Mouse (Mus musculus) hindbrain, postnatal 0 days (tissue): ENCODE measurements around the gene Fcho1. TPM values are rescaled to one million over a fixed set of nuclear protein-coding genes. Genes with fewer than 3 reads are reported as not detected.
"Not testable (repeated sequence)": the region's sequence is repeated elsewhere in the genome, so short reads cannot be mapped to it uniquely, and the experiment has no call there.

ENCODE experiments used
- ATAC-seq: fragments of 200-750 bp; cut with Nextera tagmentation; 2 replicates; pipeline ENCODE4 v1.8.0; 2017; ENCODE audit warnings: mild to moderate bottlenecking, moderate TSS enrichment, moderate library complexity
- DNase-seq: peaks from one replicate; pipeline ENCODE4 v3.0.0-alpha.2; 2015; ENCODE audit warnings: low spot score
- H3K27ac ChIP-seq: fragments of 300-500 bp; sonication (generic); 2 replicates; pipeline ENCODE4 v1.5.1; 2014; ENCODE audit warnings: mild to moderate bottlenecking
- H3K27me3 ChIP-seq: fragments of 300-500 bp; sonication (generic); 2 replicates; pipeline ENCODE4 v1.6.1; 2014; ENCODE audit warnings: low read length, mixed read lengths; ENCODE audit not compliant: insufficient read depth
- H3K36me3 ChIP-seq: fragments of 300-500 bp; sonication (generic); 2 replicates; pipeline ENCODE4 v1.6.1; 2014; ENCODE audit warnings: low read length, mixed read lengths; ENCODE audit not compliant: insufficient read depth
- H3K4me1 ChIP-seq: fragments of 300-500 bp; sonication (generic); 2 replicates; pipeline ENCODE4 v1.6.1; 2014; ENCODE audit warnings: antibody characterized with exemption, low read length, mixed read lengths; ENCODE audit not compliant: insufficient read depth
- H3K4me2 ChIP-seq: fragments of 300-500 bp; sonication (generic); 2 replicates; pipeline ENCODE4 v1.6.1; 2014; ENCODE audit warnings: low read depth, mild to moderate bottlenecking, low read length, moderate library complexity, mixed read lengths
- H3K4me3 ChIP-seq: fragments of 300-500 bp; sonication (generic); 2 replicates; pipeline ENCODE4 v1.5.1; 2014; ENCODE audit warnings: low read length
- H3K9ac ChIP-seq: fragments of 300-500 bp; sonication (generic); replicated peaks from 2 replicates; pipeline ENCODE4 v1.6.1; 2014; ENCODE audit warnings: mild to moderate bottlenecking, low read length, moderate library complexity, mixed read lengths
- H3K9me3 ChIP-seq: fragments of 300-500 bp; sonication (generic); 2 replicates; pipeline ENCODE4 v1.6.1; 2016; ENCODE audit warnings: low read length, mixed read lengths
- CTCF ChIP-seq: IDR thresholded peaks from 2 replicates; pipeline ENCODE4 v1.5.1; 2016; ENCODE audit warnings: antibody characterized with exemption, control low read depth, low read depth
- WGBS: fragments of 180-500 bp; shearing (Covaris S2); extraction: QIAGEN DNeasy Blood & Tissue Kit; methylation state at CpG from one replicate; pipeline ENCODE4 v1.1.7; 2014; 5-methylcytosine and 5-hydroxymethylcytosine counted together
- polyA plus RNA-seq: library from polyadenylated mRNA; unstranded; fragments of >200 nt; fragmentation: Nextera tagmentation; extraction: Ambion mirVana; gene quantifications from 2 replicates; pipeline ENCODE4 v1.2.1, GENCODE M21; 2015
- total RNA-seq: library from RNA; depleted of rRNA; stranded (reverse); fragments of >200 nt; gene quantifications from 2 replicates; pipeline ENCODE4 v1.2.3, GENCODE M21; 2014

The Fcho1 gene
- total and polyA plus RNA-seq, 2 experiments from 2014 or later = 65.8 to 99.0 TPM

GRCm38 (mm10) chr8:71745322-71745721, 19.8 kb upstream of the Fcho1 start:
- ATAC-seq (no peak), DNase-seq (no peak)
- 86% methylated on average over 1 of the region's 1 CpGs for WGBS
- Histone ChIP-seq H3K4me2 (no peak overlapping the region), H3K27ac (no peak overlapping the region), H3K4me3 (no peak overlapping the region), H3K27me3 (0 out of 2 replicates have a peak, but pooled peaks cover 3% of the 10 kb centered on the region), H3K9me3 (no peaks in the 10 kb centered on the region), H3K4me1 (peaks cover 9% of the 10 kb centered on the region; the same call in 1 of the 2 replicates), H3K36me3 (no peaks in the 10 kb centered on the region), H3K9ac (no peak overlapping the region)
- no peak for TF ChIP-seq CTCF

- ATAC-seq (no peak), DNase-seq (no peak)
- no peak overlapping the region for H3K27ac ChIP-seq
- 61% methylated on average over 2 of the region's 2 CpGs for WGBS
- no peak overlapping the region for H3K4me2 ChIP-seq
- no peak overlapping the region for H3K9ac ChIP-seq
- H3K36me3 ChIP-seq = no peaks in the 10 kb centered on the region
- peaks cover 9% of the 10 kb centered on the region; the same call in 1 of the 2 replicates for H3K4me1 ChIP-seq
- H3K27me3 ChIP-seq = 0 out of 2 replicates have a peak, but pooled peaks cover 3% of the 10 kb centered on the region
- no peak overlapping the region for H3K4me3 ChIP-seq
- H3K9me3 ChIP-seq = no peaks in the 10 kb centered on the region
- TF ChIP-seq CTCF = no peak
Observed at GRCm38 (mm10) chr8:71742783-71743182, 17.3 kb upstream of the Fcho1 start.

GRCm38 (mm10) chr8:71741687-71742114, 16.2 kb upstream of the Fcho1 start:
- H3K27ac ChIP-seq = no peak overlapping the region
- 0 out of 2 replicates have a peak overlapping the region, but pooled peaks have one; percentile 3 for H3K9ac ChIP-seq
- H3K36me3 ChIP-seq = no peaks in the 10 kb centered on the region
- H3K4me2 ChIP-seq = peak overlapping the region; percentile 59
- peaks cover 9% of the 10 kb centered on the region; the same call in 1 of the 2 replicates for H3K4me1 ChIP-seq
- peak; percentile 67; the same call in 1 of the 2 replicates for ATAC-seq
- no peak for TF ChIP-seq CTCF
- no peak for DNase-seq
- H3K9me3 ChIP-seq = no peaks in the 10 kb centered on the region
- peak overlapping the region; percentile 30 for H3K4me3 ChIP-seq
- WGBS = 4% methylated on average over 19 of the region's 19 CpGs
- 0 out of 2 replicates have a peak, but pooled peaks cover 3% of the 10 kb centered on the region for H3K27me3 ChIP-seq

GRCm38 (mm10) chr8:71741226-71741625, 15.7 kb upstream of the Fcho1 start:
- H3K4me3 ChIP-seq = peak overlapping the region; percentile 30
- H3K4me2 ChIP-seq = peak overlapping the region; percentile 59
- H3K9ac ChIP-seq = 0 out of 2 replicates have a peak overlapping the region, but pooled peaks have one; percentile 3
- DNase-seq = no peak
- 0 out of 2 replicates have a peak, but pooled peaks cover 3% of the 10 kb centered on the region for H3K27me3 ChIP-seq
- H3K27ac ChIP-seq = no peak overlapping the region
- no peaks in the 10 kb centered on the region for H3K36me3 ChIP-seq
- ATAC-seq = peak; percentile 34; the same call in 1 of the 2 replicates
- WGBS = 40% methylated on average over 3 of the region's 3 CpGs
- no peak for TF ChIP-seq CTCF
- H3K4me1 ChIP-seq = peaks cover 9% of the 10 kb centered on the region; the same call in 1 of the 2 replicates
- H3K9me3 ChIP-seq = no peaks in the 10 kb centered on the region

- H3K9me3 ChIP-seq, H3K27ac ChIP-seq, DNase-seq, ATAC-seq, H3K27me3 ChIP-seq, H3K4me2 ChIP-seq, H3K9ac ChIP-seq, H3K4me1 ChIP-seq, H3K4me3 ChIP-seq, H3K36me3 ChIP-seq: not testable (repeated sequence)
Observed at GRCm38 (mm10) chr8:71738316-71738715, 12.8 kb upstream of the Fcho1 start.

GRCm38 (mm10) chr8:71731652-71732230, 6.2 kb upstream of the Fcho1 start:
- no peaks in the 10 kb centered on the region for H3K4me1 ChIP-seq
- H3K27ac ChIP-seq = no peak overlapping the region
- no peak overlapping the region for H3K4me3 ChIP-seq
- peak; percentile 60 for TF ChIP-seq CTCF
- ATAC-seq (no peak), DNase-seq (no peak)
- H3K9ac ChIP-seq = no peak overlapping the region
- H3K36me3 ChIP-seq = no peaks in the 10 kb centered on the region
- 60% methylated on average over 3 of the region's 3 CpGs for WGBS
- H3K27me3 ChIP-seq = no peaks in the 10 kb centered on the region
- H3K4me2 ChIP-seq = no peak overlapping the region
- no peaks in the 10 kb centered on the region for H3K9me3 ChIP-seq
